Mouse (Mus musculus) heart, postnatal 0 days (tissue): Measurements from ENCODE around the gene Adam23.

Source experiments
- CTCF ChIP-seq: IDR thresholded peaks from 2 replicates; pipeline ENCODE4 v1.5.1; 2016; ENCODE audit warnings: antibody characterized with exemption, control low read depth, low read depth
- EP300 ChIP-seq: IDR thresholded peaks from 2 replicates; pipeline ENCODE4 v1.6.1; 2016; ENCODE audit warnings: antibody characterized with exemption, low read depth

DNA sequence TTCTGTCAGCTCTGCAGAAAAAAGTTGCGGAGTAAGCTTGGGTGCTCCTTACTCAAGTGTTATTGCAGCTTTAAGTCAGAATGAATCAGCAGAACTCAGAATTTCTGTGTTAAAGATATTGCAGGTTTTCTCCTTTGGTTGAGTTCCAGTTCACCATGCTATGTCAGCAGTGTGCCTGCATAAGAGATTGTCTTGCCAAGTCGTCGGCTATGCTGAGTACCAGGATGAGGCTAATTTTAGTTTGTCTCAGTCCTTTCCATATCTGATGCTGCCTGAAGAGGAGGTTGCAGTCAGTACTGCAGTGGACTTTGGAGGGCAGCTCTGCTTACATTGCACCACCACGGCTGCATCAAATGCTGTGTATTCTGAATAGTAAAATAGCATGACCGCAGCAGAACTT is 33.3 kb downstream of the Adam23 start:
- TF ChIP-seq CTCF (no peak), EP300 (no peak)
